Mouse (Mus musculus) brain, embryonic 14.5 days (tissue): ENCODE data around the gene Fpr1. TPM values are rescaled to one million over a fixed set of nuclear protein-coding genes. Genes with fewer than 3 reads are reported as not detected.
A peak's percentile ranks its signal among the peaks of the same experiment; 100 is the strongest.
"Not testable (repeated sequence)": the region's sequence is repeated elsewhere in the genome, so short reads cannot be mapped to it uniquely, and the experiment has no call there.

Experiments
- DNase-seq: peaks from one replicate; pipeline ENCODE4 v3.0.0-alpha.2; 2011; ENCODE audit warnings: low read depth
- CTCF ChIP-seq: fragments of 200-500 bp; IDR thresholded peaks from 2 replicates; pipeline ENCODE4 v1.5.1; 2012; ENCODE audit warnings: inconsistent platforms, mild to moderate bottlenecking, moderate library complexity, borderline replicate concordance; ENCODE audit not compliant: insufficient read depth, insufficient read length; ENCODE audit errors: extremely low read depth
- POLR2A ChIP-seq: fragments of 200-500 bp; IDR thresholded peaks from 2 replicates; pipeline ENCODE4 v1.6.1; 2012; ENCODE audit warnings: mild to moderate bottlenecking, inconsistent platforms, borderline replicate concordance; ENCODE audit not compliant: poor library complexity, insufficient read depth, insufficient read length, severe bottlenecking; ENCODE audit errors: extremely low read depth
- polyA plus RNA-seq: library from polyadenylated mRNA; depleted of rRNA; stranded (reverse); fragments of >200 nt; gene quantifications from 2 replicates; pipeline ENCODE4 v1.2.3, GENCODE M21; 2012

Fpr1 gene
- polyA plus RNA-seq, 1 experiment, result not detected

DNA sequence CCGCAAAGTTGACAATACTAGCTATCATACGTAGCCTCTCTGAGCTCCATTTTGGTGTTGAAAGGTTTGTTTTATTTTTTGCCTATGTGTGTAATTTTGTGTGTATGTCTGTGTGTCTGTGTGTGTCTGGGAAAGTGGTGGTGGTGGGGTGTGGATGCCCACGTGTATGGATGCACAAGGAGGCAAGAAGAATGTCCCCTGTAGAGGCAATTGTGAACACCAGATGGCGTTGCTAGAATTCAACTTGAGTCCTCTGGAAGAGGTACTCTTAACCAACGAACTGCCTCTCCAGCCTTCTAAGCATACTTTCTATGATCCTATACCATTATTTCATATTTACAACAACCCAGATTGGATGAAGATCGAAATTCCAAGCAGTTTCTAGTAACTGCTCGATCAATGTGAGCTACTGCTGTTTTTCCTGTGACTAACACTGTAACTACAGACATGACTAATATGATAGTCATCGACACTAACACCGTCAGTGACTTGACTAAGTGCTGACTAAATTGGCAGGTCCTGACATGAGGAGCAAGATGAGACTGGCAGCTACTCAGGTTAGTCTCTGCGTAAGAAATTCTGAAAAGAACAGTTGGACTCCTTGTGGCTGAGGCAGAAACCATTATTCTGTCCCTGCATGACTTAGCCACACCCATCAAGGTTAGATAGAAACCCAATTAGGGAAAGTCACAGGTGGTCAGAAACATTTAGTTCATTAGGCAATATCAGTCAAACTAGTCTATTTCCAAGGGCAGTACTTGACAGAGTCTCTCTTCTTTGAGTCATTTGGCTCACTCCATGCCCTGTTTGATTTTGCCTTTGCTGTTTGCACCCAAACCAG lies 38.3 kb downstream of the Fpr1 start:
- TF ChIP-seq CTCF (no peak), POLR2A (no peak)
- DNase-seq, result no peak

DNA sequence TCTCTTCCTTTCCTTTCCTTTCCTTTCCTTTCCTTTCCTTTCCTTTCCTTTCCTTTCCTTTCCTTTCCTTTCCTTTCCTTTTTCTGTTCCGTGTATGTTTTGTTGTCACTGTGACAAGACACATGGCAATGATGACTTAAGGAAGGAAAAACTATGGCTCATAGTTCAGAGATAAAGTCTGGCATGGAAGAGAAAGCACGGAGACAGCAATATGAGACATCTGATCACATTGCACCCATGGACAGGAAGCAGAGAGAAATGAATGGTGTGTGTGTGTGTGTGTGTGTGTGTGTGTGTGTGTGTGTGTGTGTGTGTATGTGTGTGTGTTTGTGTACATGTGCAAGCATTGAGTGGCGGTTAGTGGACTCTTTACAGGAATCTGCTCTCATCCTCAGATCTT lies 39.1 kb downstream of the Fpr1 start:
- DNase-seq, result not testable (repeated sequence)

DNA sequence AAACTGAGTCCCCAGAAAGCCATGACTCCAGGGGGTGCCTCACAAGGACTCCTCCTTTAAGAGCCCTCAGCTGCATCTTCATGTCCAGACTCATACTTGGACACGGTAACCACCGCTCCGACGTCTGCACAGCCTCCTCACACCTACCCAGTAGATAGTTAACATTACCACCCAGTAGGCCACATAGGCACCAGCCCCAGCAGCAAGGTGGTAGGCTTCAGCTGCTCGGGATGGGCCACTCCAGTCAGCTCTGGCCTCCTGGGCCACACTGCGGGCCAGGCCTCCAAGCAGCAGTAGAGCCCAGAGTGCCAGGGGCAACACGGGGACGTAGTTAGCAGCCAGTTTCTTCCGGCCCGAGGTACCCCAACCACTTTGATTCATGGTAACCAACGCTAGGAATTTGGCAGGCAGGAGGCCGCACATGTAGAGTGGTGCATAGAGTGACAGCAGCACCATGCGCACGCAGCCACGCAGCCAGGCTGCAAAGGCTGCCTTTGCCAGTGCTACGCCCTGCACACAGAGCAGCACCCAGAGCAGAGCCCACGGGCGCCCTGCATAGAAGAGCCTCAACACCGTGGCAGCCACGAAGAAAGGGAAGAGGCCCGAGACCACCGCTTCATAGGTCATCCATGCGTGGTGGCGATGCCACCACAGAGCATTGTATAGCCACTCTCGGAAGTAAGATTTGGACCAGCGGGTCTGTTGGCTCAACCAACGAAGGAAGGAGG lies 40.0 kb downstream of the Fpr1 start:
- TF ChIP-seq CTCF (no peak), POLR2A (no peak)
- no peak for DNase-seq

DNA sequence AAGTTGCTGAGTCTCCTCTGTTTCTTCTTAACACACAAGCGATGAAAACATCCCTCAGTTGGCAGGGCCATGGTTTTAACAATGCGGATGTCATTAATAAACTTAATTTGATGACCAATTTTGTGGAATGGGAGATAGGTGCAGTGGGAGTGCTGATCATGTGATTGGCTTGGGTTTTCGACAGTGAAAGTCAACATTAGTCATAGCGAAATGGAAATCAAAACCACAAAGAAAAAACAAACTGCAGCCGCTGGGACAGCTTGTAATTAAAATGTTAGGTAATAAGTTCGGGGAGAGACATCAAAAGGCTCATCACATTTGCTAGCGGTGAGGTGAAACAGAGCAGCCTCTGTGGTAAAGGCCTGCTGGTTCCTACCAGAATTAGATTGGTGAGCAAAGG lies 42.9 kb downstream of the Fpr1 start:
- TF ChIP-seq POLR2A, result no peak

DNA sequence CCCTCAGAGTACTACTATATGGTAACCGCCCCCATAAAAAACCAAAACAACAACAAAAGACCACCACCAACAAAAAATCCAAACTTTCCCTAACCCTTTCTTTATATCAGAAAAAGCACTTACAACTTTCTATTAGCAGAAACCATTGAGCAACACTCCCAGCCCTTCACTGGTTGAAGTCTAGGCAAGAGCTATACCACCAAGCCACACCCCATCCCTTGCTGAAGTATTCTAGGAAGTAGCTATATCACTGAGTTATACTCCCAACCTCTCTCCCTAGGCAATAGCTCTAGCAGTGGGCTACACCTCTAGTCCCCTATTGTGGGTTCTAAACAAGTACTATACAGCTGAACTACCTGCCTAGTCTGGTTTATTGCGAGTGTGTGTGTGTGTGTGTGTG lies 44.5 kb downstream of the Fpr1 start:
- TF ChIP-seq POLR2A, result no peak
- no peak for TF ChIP-seq CTCF
- DNase-seq, result no peak

More for the DNA sequence above, 42.9 kb downstream of the Fpr1 start:
- DNase-seq, result no peak

DNA sequence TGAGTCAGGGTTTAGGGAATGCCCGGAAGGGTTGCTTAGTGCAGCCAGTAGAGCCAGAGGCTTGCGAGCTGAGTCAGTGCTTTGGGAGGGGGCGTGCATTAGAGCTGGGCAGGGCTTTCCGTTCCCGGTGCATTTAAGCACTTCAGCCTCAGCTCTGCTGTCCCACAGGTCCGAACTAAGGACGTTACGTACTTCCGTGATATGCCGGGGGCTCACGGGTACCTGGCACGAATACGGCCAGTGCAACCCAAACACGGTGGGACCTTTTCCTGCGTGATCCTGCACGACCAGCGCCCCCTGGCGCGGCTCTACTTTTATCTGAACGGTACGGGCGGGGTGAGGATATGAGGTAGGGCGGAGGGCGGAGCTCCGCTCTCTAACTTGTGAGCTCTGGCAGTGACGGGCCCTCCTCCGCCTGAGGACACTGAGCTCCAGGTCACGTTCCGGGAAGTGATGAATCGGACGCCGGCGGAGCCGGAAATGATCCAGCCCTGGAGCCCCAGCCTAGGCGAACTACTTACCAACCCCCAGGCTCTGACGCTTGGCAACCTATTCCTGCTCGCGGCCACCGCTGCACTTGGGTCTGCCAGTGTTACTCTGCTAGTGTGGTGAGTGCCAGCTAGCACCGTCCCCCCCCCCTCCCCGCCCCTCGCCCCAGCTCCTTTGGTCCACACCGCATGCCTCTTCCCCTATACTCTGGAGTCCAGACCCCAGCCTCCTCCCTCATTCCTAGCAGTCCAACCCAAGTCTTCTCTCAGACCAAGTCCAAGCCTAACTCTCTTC lies 45.6 kb downstream of the Fpr1 start:
- TF ChIP-seq POLR2A (0 out of 2 replicates have a peak, but pooled peaks have one; percentile 11), CTCF (peak; percentile 71; the same call in 1 of the 2 replicates)
- DNase-seq, result peak; percentile 97

DNA sequence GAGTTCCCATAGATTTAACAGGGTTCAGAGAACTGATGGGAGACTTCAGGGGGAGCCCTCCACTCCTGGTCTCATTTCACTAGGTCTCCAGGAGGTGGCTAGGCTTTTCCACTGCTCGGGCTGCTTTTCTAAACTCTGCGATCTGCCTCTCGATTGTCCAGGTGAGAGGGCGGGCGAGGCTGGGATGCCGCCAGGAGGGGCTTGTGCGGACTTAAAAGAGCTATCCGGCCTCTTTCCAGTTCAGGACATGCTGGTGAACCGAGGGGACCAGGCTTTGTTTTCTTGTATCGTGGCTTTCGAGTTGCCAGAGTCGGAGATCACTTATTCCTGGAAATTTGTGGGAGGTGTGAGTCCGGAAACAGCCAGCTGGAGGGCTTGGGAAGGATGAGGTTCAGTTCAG lies 46.3 kb downstream of the Fpr1 start:
- DNase-seq, result no peak
- TF ChIP-seq POLR2A (no peak), CTCF (no peak)

DNA sequence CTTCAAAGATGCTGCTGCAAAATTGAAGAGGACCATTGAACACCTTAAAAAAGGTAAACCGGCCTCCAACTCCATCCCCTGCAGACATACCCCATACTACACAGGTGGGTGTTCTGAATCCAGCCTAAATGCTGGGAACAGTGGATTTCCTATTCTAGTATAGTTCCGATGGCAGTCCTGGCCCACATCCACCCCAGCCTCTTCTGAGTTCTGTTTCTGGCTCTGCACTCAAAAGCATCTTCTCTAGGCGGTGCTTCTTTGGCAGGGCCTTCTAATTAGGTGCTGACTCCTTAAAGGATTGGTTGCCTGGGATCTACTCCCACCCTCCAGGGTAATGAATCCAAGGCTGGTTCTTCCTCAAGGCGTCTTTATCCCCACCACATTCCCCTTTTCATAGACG lies 47.6 kb downstream of the Fpr1 start:
- TF ChIP-seq POLR2A (no peak), CTCF (no peak)
- peak; percentile 39 for DNase-seq

DNA sequence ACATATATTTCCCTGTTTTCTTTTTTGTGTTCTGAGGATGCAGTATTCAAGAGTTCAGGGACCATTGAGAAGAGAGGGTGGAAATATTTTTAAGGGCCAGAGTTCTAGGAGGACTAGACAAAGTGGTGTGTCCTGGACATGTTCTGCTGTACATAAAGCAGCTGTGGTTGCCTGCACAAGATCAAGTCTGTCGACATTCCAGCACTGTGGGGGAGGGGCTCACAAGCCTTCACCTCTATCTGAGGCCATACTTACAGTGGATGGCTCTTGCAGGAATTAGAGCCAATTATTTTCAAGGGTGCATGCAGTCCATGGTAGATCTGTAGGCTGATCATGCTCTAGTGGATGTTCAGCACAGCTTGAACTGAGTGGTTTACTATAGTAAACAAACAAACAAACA lies 48.8 kb downstream of the Fpr1 start:
- DNase-seq, result no peak
- TF ChIP-seq POLR2A (no peak), CTCF (no peak)

DNA sequence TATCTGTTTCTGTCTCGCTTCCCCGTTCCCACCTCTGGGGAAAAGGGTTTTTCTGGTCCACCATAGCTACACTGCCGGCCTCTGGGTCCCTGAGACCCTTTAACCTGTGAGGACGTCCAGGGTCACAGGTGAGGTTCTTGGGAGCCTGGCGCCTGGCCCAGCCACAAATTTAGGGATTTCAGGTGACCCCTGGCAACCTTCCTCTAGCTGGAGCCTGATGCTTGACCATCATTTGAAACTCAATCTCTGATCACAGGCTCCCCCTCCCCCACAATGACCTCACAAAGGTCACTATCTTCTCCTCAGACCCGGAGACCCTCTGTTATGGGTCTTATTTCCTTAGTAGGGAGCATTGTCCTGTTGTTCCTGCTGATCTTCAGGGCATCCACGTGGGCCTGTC lies 53.0 kb downstream of the Fpr1 start:
- TF ChIP-seq CTCF (no peak), POLR2A (no peak)
- no peak for DNase-seq

DNA sequence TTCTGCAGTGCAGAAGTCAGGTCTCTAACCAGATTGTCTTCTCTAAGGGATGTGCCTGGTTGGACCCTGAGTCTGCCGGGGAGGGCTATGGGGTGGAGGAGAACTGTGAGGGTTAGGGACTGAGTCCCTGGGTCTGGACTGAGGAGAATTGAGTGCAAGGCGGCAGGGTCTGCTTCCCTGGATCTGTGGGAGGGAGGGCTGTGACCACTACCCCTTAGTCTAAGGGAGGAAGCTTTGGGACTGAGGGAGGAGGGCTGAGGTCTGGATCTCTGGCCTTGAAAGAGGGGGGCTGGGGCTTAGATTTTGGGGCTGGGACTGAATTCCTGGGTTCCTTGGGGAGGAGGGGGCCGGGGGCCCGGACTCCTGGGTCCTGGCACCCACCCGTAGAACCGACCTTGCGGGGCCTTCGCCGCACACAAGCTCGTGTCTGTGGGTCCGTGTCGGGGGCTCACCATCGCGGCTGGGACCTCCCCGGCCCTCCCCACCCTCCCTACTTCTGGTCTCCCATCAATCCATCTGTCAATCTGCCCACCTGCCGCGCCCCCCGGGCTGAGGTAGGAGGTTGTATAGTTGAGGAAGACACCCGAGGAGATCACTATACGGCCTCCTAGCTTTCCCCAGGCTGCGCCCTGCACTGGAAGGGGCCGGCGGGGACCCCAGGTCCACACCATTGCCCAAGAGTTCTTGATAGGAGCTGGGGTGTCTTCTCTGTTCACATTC lies 53.8 kb downstream of the Fpr1 start:
- DNase-seq, result no peak
- TF ChIP-seq POLR2A (no peak), CTCF (no peak)

DNA sequence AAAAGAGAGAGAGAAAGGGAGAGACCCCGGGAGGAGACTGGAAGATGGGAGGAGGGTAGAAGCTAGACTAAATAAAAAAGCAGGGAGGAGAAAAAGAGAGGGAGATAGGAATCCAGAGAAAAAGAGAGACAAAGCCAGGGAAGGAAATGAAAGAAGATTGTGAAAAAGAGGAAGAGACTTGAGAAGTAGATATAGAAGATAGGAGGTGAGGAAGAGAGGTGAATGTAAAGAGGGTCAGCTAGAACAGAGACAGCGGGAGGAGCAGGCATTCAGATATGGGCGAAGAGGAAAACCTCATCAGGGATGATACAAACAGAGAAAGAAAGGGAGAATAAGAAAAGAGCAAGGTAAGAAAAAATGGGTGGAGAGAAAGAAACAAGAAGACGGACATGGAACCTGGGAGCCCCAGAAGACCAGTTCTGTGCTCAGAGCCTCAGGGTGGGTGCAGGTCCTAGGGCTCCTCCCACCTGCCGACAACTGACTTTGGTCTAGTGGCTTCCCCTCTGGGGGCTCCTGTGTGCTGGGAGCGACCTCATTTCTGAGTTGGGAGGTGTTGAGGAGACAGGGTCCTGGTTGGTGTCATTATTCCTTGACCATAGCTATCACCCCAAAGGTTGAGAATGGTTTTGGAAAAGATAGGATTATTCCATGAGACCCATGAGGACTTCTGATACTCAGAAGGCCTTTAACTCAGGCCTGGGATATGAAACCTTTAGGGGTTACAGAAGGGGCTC lies 54.5 kb downstream of the Fpr1 start:
- peak; percentile 50 for DNase-seq
- no peak for TF ChIP-seq CTCF
- no peak for TF ChIP-seq POLR2A
